Mouse (Mus musculus) E14TG2a.4 (cell line): ENCODE measurements around the gene Pla2g7.

Experiments
- CTCF ChIP-seq: conservative IDR thresholded peaks from 2 replicates; pipeline ENCODE4 v1.5.1; 2014; ENCODE audit warnings: low read length
- NANOG ChIP-seq: IDR thresholded peaks from 2 replicates; pipeline ENCODE4 v1.6.1; 2014; ENCODE audit warnings: borderline replicate concordance, low read length, mixed read lengths

DNA sequence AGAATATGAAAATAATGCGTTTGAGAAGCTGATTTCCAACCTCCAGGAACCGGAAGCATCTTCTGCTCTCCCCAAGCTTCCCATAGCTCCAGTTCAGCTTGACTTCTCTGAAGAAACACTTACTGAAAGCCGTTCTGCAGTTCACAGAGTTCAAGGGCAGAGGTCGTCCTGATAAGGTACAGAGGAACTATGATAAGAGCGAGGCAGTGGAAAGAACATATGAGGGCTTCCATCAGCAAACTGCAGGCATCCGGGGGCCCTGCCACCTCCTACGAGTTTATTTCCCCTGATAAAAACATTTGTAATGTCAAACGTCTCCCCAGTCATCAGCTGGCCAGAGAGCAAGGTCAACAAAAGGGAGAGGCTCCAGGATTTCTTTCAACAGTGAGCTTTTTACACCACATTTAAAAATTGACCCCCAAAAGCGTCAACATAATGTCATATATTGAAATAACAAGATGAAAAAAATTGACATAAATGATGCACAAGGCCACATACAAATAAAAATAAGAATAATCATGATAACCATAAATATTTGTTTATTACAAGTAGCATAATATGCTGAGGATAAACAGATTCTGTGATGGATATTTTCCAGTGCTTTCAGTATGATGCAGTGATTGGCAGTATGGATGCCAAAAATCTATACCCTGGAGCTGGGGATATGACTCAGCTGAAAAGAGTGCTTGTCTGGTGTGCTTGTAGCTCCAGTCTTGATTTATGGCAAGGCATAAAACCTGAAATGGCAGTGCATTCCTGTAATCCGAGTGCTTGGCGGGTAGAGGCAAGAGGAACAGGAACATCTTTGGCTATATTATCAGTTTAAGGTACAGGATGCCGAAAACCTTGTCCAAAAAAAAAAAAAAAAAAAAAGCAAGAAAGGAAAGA is 13.1 kb upstream of the Pla2g7 start:
- TF ChIP-seq CTCF (no peak), NANOG (no peak)
